Mouse (Mus musculus) liver, adult 2 months (tissue): ENCODE data around the gene Agpat4. TPM values are rescaled to one million over a fixed set of nuclear protein-coding genes. Genes with fewer than 3 reads are reported as not detected.

ENCODE experiments used
- DNase-seq: peaks from one replicate; pipeline ENCODE4 v3.0.0-alpha.2; 2011; ENCODE audit warnings: low read depth, low spot score; ENCODE audit errors: extremely low read depth
- H3K27ac ChIP-seq: fragments of 200-500 bp; replicated peaks from 2 replicates; pipeline ENCODE4 v1.5.1; 2012; ENCODE audit warnings: low read depth, mild to moderate bottlenecking, control low read depth, inconsistent platforms, low read length; ENCODE audit not compliant: insufficient read depth
- H3K27me3 ChIP-seq: fragments of 200-500 bp; 2 replicates; pipeline ENCODE4 v1.6.1; 2012; ENCODE audit warnings: mild to moderate bottlenecking, moderate library complexity, low read length, inconsistent platforms; ENCODE audit not compliant: control insufficient read depth, insufficient read depth
- H3K36me3 ChIP-seq: fragments of 200-500 bp; 2 replicates; pipeline ENCODE4 v1.6.1; 2012; ENCODE audit warnings: low read length, inconsistent platforms; ENCODE audit not compliant: control insufficient read depth, insufficient read depth
- H3K4me1 ChIP-seq: fragments of 200-500 bp; 2 replicates; pipeline ENCODE4 v1.6.1; 2011; ENCODE audit warnings: low read length; ENCODE audit not compliant: control insufficient read depth, insufficient read depth
- H3K4me3 ChIP-seq: fragments of 200-500 bp; 2 replicates; pipeline ENCODE4 v1.5.1; 2011; ENCODE audit warnings: low read depth, mild to moderate bottlenecking, control low read depth, low read length, moderate library complexity; ENCODE audit not compliant: insufficient read depth
- H3K79me2 ChIP-seq: fragments of 200-500 bp; 2 replicates; pipeline ENCODE4 v1.6.1; 2012; ENCODE audit warnings: inconsistent platforms, mild to moderate bottlenecking, low read length, moderate library complexity; ENCODE audit not compliant: control insufficient read depth, insufficient read depth
- H3K9ac ChIP-seq: fragments of 200-500 bp; 2 replicates; pipeline ENCODE4 v1.6.1; 2012; ENCODE audit warnings: low read depth, mild to moderate bottlenecking, control low read depth, inconsistent platforms, low read length
- CTCF ChIP-seq: fragments of 200-500 bp; IDR thresholded peaks from 2 replicates; pipeline ENCODE4 v1.5.1; 2011; ENCODE audit warnings: low read depth, low read length, control low read depth
- POLR2A ChIP-seq: fragments of 200-500 bp; IDR thresholded peaks from 2 replicates; pipeline ENCODE4 v1.6.1; 2011; ENCODE audit warnings: low read length, control low read depth; ENCODE audit not compliant: insufficient read depth; ENCODE audit errors: extremely low read depth
- WGBS: fragments of 180-500 bp; shearing (Covaris S2); methylation state at CpG from one replicate; pipeline ENCODE4 v1.1.7; 2018; 5-methylcytosine and 5-hydroxymethylcytosine counted together
- polyA plus RNA-seq: library from polyadenylated mRNA; depleted of rRNA; stranded (reverse); fragments of >200 nt; gene quantifications from 2 replicates; pipeline ENCODE4 v1.2.3, GENCODE M21; 2012
- total RNA-seq: library from RNA; depleted of rRNA; stranded (reverse); fragments of >200 nt; gene quantifications from 2 replicates; pipeline ENCODE4 v1.2.3, GENCODE M21; 2014

The Agpat4 gene
- total and polyA plus RNA-seq, 2 experiments = 0.60 to 1.2 TPM

GRCm38 (mm10) chr17:12203414-12203897 lies 85.0 kb downstream of the Agpat4 start:
- Histone ChIP-seq H3K4me3 (no peak overlapping the region), H3K9ac (no peak overlapping the region), H3K27ac (no peak overlapping the region), H3K36me3 (no peaks in the 10 kb centered on the region), H3K4me1 (no peaks in the 10 kb centered on the region), H3K27me3 (no peaks in the 10 kb centered on the region), H3K79me2 (no peaks in the 10 kb centered on the region)
- no peak for TF ChIP-seq CTCF
- no peak for TF ChIP-seq POLR2A
- DNase-seq = no peak
- WGBS = 82% methylated on average over 15 of the region's 15 CpGs

GRCm38 (mm10) chr17:12204246-12204645 lies 85.7 kb downstream of the Agpat4 start:
- 74% methylated on average over 3 of the region's 3 CpGs for WGBS
- no peaks in the 10 kb centered on the region for H3K79me2 ChIP-seq
- H3K4me3 ChIP-seq = no peak overlapping the region
- H3K4me1 ChIP-seq = no peaks in the 10 kb centered on the region
- H3K36me3 ChIP-seq = no peaks in the 10 kb centered on the region
- H3K9ac ChIP-seq = no peak overlapping the region
- no peak overlapping the region for H3K27ac ChIP-seq
- no peaks in the 10 kb centered on the region for H3K27me3 ChIP-seq
- TF ChIP-seq POLR2A (no peak), CTCF (no peak)
- no peak for DNase-seq

- Histone ChIP-seq H3K27me3 (no peaks in the 10 kb centered on the region), H3K27ac (no peak overlapping the region), H3K79me2 (no peaks in the 10 kb centered on the region), H3K36me3 (no peaks in the 10 kb centered on the region), H3K9ac (no peak overlapping the region), H3K4me3 (no peak overlapping the region), H3K4me1 (no peaks in the 10 kb centered on the region)
- DNase-seq = no peak
- no peak for TF ChIP-seq POLR2A
- no peak for TF ChIP-seq CTCF
- 92% methylated on average over 3 of the region's 3 CpGs for WGBS
Measured at GRCm38 (mm10) chr17:12204689-12205014, 86.1 kb downstream of the Agpat4 start.

- Histone ChIP-seq H3K4me3 (no peak overlapping the region), H3K9ac (no peak overlapping the region), H3K36me3 (no peaks in the 10 kb centered on the region), H3K27me3 (no peaks in the 10 kb centered on the region), H3K27ac (no peak overlapping the region), H3K4me1 (no peaks in the 10 kb centered on the region), H3K79me2 (no peaks in the 10 kb centered on the region)
- TF ChIP-seq POLR2A (no peak), CTCF (no peak)
- no peak for DNase-seq
- 68% methylated on average over 10 of the region's 10 CpGs for WGBS
Measured at GRCm38 (mm10) chr17:12205015-12205693, 86.7 kb downstream of the Agpat4 start.

GRCm38 (mm10) chr17:12205694-12206075 lies 87.2 kb downstream of the Agpat4 start:
- no peak for TF ChIP-seq POLR2A
- no peak for TF ChIP-seq CTCF
- Histone ChIP-seq H3K27me3 (no peaks in the 10 kb centered on the region), H3K36me3 (no peaks in the 10 kb centered on the region), H3K9ac (no peak overlapping the region), H3K79me2 (no peaks in the 10 kb centered on the region), H3K4me3 (no peak overlapping the region), H3K4me1 (no peaks in the 10 kb centered on the region), H3K27ac (no peak overlapping the region)
- 61% methylated on average over 4 of the region's 4 CpGs for WGBS
- DNase-seq = no peak

GRCm38 (mm10) chr17:12206248-12206647 lies 87.7 kb downstream of the Agpat4 start:
- Histone ChIP-seq H3K27ac (no peak overlapping the region), H3K4me3 (no peak overlapping the region), H3K27me3 (no peaks in the 10 kb centered on the region), H3K4me1 (no peaks in the 10 kb centered on the region), H3K9ac (no peak overlapping the region), H3K36me3 (no peaks in the 10 kb centered on the region), H3K79me2 (no peaks in the 10 kb centered on the region)
- DNase-seq = no peak
- no peak for TF ChIP-seq POLR2A
- TF ChIP-seq CTCF = no peak
- WGBS = 66% methylated on average over 3 of the region's 3 CpGs
